Mouse (Mus musculus) frontal cortex, postnatal 14 days (tissue): ENCODE measurements around the gene Trim28.

ENCODE experiments used
- DNase-seq, 2 experiments: peaks; one replicate each; pipeline ENCODE4 v3.0.0; 2022; ENCODE audit warnings: low spot score in 2 of 2

Gene Trim28

DNA sequence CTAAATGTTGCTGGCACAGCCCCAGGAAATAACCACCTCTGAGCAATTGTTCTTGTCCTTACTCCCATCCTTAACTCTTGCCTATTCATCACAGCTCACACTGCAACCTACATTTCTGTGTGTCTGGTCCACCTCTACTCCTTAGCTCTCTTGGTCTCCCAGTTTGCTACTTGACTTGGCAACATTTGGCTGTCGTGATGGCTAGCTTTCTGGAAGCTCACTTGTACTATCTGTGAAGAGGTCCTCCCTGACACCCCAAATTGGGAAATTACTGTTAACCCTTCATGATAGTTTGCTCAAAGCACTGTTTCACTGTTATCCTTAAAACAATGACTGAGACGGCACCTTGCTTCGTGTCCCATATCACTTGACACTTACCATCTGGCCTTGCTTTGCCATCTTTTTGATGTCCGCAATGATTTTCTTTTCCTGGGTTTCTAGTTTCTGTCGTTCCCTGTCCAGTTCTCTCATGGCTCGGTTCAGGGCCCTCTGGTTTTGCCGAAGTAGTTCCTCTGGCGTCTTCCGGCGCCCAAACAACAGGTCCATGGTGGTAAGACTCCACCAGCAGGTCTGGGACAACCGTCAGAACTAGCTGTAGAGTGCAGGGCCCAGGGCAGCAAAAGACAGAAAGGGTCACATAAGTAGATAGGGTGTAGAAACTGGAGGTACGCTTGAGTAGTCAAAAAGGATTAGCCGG lies 34.7 kb downstream of the Trim28 start:
- no peak for DNase-seq

GRCm38 (mm10) chr7:13034148-13034977 lies 35.4 kb downstream of the Trim28 start, which contains the start of gene Chmp2a:
Gene Chmp2a (minus strand): TSS chr7:13034807.
- peak; percentile 97 to 98 for DNase-seq

- DNase-seq: no peak
Observed at GRCm38 (mm10) chr7:13035211-13035855, 36.4 kb downstream of the Trim28 start.

GRCm38 (mm10) chr7:13036806-13037205 lies 37.9 kb downstream of the Trim28 start:
- DNase-seq: no peak

DNA sequence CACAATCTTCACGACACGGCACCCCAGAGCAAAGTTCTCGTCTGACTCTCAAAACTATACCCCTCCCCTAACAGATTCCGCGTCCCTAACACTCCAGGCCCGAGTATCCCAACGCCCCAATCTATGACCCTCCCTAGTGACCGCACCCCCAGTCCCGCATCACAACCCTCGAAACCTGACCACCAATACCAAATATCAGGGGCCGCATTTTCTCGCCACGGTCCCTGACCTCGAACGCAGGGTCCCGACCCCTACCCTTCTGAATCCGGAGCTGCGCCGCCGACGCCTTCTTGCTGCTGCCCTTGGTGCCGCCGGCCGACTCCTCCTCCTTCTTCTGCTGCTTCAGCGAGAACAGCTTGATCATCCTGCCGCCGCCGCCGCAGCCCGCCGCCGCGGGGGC lies 38.5 kb downstream of the Trim28 start:
- no peak for DNase-seq

- peak; percentile 98 to 99 for DNase-seq
Observed at GRCm38 (mm10) chr7:13037901-13038555, 39.1 kb downstream of the Trim28 start, which contains the start of gene Ube2m. Gene Ube2m (minus strand): TSS chr7:13038275.

- no peak for DNase-seq
Observed at GRCm38 (mm10) chr7:13038621-13039169, 39.8 kb downstream of the Trim28 start.

- DNase-seq: no peak
Observed at GRCm38 (mm10) chr7:13039181-13039580, 40.3 kb downstream of the Trim28 start.

DNA sequence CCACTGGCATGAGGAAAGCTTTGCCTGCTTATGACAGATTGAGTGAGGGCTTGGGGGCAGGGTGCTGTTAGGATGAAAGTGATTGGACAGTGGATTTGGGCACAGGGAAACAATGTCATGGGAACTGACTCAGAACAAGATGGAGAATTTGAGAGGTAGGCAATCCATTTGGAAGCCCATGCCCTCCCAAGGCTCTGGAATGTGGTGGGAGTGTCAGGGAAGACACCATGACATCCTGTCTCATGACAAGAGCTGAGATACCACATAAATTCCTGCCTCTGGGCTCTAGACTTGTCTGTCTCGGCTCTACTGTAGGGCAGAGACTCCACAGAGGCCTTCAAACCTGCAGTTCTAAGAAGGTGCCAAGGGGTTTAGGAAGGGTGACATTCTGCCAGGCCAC lies 42.3 kb downstream of the Trim28 start:
- DNase-seq: no peak

- no peak for DNase-seq
Observed at GRCm38 (mm10) chr7:13042511-13042910, 43.6 kb downstream of the Trim28 start.

DNA sequence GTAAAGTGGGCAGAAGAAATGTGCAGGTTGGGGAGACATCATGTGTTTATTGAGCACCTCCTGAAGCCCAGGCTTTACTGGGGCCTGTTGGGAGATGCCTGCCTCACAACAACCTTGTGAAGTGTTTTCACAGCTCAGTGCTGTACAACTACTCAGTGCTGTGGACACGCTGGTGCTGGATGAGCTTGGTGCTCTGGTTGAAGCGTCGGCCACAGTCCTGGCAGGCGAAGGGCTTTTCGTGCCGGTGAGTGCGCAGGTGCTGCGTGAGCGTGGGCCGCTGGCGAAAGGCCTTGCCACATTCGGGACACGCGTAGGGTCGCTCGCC lies 44.2 kb downstream of the Trim28 start:
- DNase-seq: no peak

DNA sequence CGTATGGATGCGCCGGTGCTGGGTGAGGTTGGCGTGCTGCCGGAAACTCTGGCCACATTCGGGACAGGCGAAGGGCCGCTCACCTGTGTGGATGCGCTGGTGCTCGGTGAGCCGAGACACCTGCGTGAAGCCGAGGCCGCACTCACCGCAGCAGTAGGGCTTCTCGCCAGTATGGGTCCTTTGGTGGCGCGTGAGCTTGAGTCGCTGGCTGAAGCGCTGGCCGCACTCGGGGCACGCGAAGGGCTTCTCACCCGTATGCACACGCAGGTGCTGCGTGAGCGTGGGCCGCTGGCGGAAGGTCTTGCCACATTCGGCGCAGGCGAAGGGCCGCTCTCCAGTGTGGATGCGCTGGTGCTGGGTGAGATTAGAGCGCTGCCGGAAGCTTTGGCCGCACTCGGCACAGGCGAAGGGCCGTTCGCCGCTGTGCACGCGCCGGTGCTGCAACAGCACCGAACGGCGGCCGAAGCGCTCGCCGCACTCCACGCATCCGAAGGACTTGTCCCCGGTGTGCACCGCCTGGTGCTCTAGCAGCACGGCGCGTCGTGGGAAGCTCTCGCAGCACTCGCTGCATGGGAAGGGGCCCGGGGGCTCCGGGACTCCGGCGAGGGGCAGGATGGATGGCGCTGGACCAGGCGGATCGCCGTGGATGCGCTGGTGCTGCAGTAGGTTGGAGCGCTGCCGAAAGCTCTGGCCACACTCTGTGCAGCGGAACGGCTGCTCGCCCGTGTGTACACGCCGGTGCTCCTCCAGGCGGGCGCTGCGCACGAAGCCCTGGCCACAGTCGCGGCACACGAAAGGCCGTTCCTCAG lies 44.7 kb downstream of the Trim28 start:
- DNase-seq: no peak

DNA sequence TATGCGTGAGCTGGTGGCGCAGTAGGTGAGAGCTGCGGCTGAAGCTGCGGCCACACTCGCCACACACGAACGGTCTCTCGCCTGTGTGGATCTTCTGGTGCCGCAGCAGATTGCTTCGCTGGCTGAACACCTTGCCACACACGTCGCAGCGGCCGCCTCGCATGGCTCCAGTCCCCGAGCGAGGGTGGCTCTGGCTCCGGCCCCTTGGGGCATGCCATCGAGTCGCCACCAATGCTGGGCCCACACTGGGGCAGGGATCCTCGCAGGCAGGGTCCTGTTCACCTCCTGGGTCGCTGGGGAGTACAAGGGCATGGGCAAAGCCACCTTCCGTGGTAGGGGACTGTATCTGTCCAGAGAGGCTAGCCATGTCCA lies 45.3 kb downstream of the Trim28 start:
- no peak for DNase-seq

DNA sequence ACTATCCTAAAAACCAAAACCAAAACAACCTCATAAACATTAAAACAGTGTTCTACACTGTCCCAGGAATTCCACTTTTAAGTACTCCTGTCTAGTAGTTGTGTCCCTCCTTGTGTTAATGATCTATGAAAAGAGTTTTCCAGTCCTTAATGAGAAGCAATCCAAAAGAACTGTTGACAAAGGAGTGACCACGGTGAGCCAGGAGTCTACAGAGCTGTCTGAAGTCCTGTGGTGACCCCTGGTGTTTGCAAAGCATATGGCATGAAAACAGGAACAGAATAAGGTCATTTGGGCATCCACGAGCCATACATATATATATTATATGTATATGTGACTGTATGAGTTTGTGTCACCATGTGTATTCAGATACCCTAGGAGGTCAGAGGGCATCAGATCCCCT lies 47.2 kb downstream of the Trim28 start:
- DNase-seq: no peak

GRCm38 (mm10) chr7:13053001-13053400 lies 54.1 kb downstream of the Trim28 start:
- DNase-seq: no peak

DNA sequence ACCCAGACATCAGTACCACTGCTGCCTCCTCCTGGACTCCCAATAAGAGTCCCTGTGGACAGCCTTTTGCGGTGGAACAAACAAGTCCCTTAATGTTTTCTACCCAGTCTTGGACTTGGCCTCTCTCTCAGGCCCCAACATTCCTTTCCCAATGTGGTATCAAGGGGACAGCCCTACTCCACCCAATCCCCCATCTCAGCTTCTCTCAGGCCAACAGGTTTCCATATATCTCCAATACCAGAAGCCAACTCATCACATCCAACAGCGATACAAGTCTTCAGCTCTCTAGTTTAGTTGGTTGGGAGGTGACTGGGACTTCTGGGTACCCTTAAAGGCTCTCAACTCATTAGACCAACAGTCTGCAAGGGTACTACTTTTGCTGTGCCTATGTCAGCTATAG lies 54.6 kb downstream of the Trim28 start:
- no peak for DNase-seq

DNA sequence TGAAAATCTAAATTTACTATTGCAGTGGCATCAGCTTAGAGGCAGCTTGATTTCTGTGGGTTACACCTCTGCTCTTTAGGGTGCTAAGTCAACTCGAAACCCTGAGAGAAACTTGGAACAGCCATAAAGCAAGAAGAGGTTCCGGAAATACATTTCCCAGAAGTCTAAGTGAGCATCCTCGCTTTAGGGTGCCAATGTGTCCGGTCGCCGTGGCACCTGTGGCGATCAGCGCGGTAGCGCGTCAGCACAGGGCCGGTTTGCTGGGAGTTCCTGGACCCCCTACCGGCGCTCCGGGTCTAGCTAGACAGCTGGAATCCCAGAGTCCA lies 55.0 kb downstream of the Trim28 start:
- DNase-seq: no peak

- peak; percentile 95 to 98 for DNase-seq
Observed at GRCm38 (mm10) chr7:13054287-13055010, 55.5 kb downstream of the Trim28 start, which contains the start of gene Mzf1. Gene Mzf1 (minus strand): TSS chr7:13054764.

- no peak for DNase-seq
Observed at GRCm38 (mm10) chr7:13056913-13057700, 58.2 kb downstream of the Trim28 start.

DNA sequence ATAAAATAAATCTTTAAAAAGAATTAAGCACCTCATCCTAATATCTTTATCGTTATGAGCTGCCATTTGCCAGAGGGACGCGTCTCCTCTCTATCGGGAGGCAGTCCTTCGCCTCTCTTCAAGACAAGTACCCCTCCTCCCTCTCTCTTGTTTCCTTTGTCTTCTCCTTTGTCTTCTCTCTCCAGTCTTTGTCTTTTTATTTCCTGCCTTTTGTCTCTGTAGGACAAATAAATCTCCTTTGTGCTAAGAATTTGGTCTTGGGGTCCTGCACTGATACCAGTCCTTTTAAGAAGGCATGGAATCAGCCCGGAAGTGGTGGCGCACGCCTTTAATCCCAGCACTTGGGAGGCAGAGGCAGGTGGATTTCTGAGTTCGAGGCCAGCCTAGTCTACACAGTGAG lies 60.6 kb downstream of the Trim28 start:
- no peak for DNase-seq
